Mouse (Mus musculus) kidney, postnatal 25 days (tissue): ENCODE data around the gene Otc.

ENCODE experiments used
- DNase-seq, 2 experiments: peaks; one replicate each; pipeline ENCODE4 v3.0.0; 2021; ENCODE audit warnings: mixed read lengths in 2 of 2

Otc gene

DNA sequence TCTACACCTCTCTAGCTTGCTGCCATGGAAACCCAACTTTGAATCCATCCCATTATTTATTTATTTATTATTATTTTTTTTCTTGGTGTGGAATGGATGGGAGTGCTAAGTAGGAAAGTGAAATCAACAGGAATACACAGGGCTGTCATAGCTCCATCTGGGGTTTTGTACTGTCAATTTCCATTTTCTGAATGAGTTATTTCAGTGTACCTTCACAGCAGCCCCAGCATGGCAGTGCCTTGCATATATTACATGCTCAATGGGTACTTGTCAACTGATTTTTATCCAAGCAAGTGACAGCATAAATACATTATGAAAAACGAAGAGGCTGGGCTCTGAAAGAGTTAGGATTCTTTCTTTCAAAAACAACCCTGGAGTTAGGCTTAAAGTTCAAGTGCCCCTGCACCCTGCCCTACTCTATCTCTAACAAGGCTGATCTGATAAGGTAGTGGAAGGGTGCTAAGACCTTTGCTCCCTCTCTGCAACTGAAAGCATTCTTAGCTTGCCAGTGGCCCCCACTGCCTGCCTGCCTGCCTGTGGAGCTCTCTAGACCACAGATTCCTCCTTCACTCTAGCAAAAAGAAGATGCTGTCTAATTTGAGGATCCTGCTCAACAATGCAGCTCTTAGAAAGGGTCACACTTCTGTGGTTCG, at the start of gene Otc:
Gene Otc (plus strand): TSS at position 454 of the 653 bp plus-strand sequence.
- DNase-seq: no peak

DNA sequence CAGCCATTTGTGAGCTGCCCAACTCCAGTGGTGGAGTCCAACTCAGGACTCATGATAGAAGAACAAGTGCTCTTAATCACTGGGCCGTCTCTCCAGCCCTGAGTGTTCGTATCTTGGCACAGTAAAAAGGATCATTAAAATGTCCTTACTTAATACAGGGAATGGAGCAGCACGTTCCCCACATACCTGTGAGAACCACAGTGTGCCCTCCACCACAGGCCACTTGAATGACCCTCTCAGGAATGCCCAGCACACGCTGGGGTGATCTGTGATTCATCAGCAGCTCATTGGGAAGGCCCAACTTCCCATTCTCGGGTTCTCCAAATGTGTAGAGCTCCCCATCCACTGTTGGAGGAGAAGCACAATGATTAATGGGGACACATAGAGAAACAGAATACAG, 46.2 kb upstream of the Otc start:
- no peak for DNase-seq

DNA sequence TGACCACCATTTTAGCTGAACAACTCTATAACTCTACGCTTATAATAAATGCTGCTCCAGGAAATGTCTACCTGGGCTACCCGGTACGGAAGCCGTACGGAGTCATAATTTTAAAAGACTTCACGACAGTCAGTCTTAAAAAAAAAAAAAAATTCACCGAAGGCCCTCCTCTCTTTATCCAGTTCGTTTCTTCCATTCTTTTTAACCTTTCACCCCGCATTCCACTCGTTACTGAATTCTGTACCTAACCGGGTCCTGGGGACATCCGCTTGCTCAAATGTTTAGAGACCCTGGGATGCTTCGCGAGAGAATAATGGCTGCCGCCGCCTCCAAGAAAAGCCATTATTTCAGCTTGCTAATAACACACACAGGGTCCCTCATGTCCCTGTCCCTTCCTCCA, 36.1 kb upstream of the Otc start:
- peak; percentile 39 to 71 for DNase-seq

DNA sequence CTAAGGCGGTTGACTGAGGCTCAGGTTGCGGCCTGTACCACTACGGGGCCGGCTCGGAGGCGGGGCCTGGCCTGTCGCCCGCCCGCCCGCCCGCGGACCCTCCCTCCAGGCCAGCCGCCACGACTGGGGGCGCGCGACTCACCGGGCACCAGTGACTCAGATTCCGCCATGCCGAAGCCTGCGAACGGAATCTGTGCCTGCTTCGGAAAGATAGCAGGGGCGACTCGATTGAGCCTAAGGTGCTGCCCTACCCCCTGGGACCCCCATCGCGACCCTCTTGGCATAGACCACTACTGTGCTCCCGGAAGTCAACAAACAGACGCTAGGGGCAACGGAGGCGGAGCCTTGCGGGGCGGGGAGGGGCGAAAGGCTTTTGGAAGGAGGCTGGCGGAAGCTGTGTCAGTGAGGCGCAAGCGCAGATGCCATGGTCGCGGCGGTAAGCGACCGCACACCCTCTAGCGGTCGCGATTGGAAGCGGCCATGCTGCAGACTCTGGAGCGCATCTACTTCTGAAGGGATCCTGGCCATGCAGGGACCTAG, 35.6 kb upstream of the Otc start, which contains the start of gene Rpgr:
Gene Rpgr (minus strand): TSS at position 511 of the 540 bp plus-strand sequence.
- DNase-seq: peak; percentile 92 to 94

DNA sequence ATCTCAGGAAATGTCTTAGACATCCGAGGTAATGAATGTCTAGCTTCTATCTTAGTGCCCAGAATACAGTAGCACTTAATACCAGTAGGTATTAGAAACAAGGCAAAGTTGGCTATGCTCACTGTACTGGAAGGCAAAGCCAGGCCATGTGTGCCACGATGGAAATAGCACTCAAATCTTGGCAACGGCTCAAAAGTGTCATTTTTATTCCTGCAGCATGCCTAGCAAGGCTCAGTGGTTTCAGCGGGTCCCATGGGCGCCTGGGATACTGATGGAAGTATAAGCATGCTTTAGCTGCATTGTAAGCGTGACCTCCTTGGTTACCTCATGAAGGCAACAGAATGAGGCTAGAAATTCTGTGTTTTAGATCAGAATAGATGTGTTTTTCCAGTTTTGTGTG, 32.8 kb upstream of the Otc start:
- DNase-seq: no peak

DNA sequence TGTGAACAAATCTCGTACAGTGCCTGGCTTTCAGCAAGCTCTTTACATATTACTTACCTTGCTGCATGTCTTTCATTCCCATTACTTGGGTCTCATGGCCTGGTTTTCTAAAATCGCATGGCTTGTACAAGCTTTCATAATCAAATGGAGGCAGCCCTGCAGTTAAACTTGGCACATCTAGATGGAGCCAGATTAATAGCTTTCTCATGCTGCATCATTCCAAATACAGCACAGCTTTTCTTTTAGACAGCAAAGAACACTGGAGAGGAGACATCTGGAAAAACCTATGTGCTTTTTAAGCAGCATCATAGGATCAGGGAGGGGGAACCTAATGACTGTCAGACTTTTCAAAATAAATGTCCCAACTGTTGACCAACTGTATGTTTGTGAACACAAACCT, 19.1 kb upstream of the Otc start:
- no peak for DNase-seq

DNA sequence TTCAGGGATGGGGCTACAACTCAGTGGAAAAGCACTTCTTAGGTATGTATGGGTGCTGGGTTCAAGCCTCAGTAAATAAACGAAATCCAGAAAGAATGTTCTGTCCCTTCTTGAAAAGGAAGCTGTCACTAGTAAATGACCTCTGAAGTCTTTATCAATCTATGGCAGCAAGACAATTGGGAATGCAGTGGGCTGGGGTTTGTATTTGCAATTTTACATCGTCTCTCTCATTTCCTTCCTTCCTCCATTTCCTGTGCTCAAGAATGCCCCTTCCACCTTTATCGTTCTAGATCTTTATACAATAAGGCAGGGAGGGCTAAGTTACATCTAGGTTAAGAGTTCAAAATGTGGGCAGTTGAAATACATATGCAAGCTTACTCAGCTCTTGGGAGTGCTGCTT, 17.5 kb upstream of the Otc start:
- DNase-seq: no peak

DNA sequence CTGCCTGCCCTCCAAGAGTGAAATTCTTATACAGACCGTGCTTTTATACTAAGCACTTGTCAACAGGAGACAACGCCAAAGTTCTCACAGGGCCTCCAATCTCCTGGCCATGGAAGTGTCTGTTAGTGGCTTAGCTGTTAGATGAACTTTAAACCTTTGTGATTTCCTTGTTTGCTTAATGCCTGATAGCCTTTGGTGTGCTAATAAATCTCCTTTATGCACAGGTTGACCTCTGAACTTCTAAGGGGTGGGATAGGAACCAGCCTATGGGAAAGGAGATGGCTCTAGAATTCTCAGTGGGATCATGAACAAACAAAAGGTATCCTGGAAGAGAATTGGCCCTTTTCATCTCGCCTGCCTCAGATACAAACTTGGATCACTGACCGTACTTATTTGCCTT, 12.6 kb upstream of the Otc start:
- DNase-seq: no peak

DNA sequence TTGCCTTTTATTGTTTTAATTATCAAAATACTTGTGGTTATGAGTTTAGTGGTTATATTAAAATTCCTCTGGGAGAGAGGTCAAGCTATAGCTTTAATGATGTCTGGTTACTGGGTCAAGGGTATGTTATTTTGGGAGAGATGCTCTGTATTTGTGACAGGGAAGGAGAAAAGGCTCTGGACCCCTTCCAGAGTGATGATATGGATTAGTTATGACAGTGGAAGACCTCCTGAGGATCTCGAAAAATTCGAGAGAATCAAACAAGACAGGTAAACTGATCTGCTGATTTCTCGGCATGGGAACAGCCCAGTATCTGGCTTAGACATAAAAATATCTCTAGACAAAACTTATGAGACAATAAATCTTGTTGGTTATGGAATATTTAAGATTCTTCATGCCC, 8.2 kb upstream of the Otc start:
- no peak for DNase-seq

DNA sequence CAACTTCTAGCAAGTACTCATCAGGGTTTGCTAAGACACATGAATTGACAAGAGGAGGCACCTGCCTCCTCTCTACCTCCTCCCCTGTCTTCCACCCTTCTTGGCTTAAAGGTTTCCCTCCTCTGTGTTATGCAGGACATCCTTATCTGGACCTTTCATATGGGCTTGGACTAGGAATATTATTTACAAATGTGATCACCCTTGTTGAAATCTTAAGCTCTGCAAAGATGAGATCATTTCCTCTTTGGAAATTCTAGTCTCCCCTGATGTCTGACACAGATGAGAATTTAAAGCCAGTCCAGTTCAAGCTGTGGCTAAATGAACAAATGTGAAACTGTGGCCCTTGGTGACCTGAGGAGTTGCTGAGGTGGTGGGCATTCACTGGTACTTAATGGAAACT, 748 bp upstream of the Otc start:
- no peak for DNase-seq

DNA sequence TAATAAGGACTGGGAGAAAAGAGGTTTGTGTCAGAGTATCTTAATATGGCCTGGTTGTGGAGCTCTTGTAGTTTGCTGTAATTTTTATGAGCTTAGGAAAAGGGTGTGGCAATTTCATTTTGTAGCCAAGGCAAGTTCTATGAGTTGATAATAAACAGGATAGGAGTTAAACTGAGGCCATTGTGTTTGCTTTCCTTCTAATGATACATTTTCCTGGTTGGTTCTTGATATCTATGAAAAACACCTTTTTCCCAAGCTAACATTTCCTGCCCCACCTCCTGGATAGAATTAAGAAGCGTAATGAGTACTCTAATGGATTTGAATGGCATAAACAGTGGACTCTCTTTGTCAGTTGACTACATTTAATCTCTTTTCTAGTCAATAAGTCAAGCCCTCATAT, 5.7 kb downstream of the Otc start:
- no peak for DNase-seq

DNA sequence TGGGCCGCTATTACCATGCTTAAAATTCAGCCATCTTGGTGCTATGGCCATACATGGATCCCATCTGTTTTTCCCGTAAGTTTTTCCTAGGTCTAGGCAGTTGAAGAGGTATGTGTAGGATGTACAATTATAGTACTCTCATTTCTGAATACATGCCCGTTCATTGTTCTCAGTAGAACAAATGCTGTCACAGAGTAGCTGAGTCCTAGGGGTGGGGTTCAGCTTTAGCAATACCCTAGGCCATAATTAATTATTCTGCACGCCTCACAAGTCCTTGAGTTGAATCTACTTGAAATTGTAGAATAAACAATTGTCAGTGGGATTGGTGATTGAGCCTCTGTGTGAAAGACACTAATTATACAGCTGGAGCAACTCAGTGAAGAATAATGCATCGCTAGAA, 6.2 kb downstream of the Otc start:
- DNase-seq: no peak

DNA sequence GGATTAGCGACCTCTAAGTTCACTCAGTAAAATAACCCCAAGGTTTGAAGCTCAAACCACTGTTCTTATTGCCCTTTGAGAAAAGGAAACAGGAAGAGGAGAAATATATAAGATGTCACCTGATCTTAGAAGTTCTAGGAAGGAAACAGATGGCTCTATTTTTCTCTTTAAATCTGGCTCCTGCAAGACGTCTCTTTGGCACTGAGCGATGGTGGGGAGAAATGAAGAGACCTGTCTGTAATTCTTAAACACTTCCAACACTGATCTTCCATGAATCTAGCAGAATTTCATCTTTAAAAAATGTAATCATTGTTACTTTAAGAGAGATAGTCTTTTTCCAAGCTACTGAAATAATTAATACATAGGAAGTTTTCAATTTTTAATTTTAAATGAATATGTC, 16.2 kb downstream of the Otc start:
- DNase-seq: no peak

DNA sequence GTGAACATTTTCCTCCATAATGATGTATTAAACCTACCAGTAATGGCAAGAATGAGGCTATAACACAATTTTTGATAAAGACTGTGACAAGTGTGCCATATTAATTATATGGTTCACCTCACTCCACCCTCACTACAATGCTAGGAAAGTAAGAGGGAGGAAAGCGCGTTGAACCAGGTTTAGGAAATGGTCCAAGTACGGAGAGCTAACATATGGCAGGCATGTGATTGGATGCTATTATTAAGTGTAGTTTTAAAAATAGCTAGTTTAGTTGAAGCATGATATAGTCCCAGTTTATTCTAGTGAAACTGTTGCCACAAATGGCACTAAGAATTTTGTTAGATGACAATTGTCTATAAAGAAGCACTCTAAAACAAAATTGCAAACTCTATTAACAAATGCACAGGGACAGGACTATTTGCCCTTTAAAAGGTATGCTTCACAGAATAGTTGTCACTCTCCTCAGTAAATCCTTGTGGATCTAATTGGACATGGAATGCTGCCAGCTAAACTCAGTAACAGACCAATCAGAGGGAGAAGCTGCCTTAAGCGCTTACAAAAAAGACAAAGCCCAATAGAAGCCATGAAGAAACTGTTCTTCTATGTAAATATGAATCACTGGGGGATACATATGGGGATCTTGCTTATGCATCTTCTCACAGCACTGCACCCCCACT, 16.8 kb downstream of the Otc start:
- DNase-seq: no peak

DNA sequence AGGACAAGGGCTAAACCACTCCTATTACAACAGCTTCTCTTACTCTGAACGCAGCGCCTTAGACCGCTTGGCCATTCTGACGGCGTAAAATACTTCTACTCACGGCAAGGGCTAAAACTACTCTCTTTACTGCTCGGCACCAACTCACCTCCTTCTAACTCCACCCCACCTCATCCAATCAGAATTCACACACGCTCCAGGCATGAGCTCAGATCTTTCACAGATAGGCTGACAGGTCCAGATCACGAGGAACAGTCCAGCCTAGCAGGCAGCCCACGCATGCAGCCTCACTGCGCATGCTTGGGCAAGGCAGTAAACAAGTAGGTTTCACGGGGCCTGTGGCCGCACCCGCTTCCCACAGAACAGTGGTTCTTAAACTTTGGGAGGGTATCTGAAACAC, 45.2 kb downstream of the Otc start:
- no peak for DNase-seq

DNA sequence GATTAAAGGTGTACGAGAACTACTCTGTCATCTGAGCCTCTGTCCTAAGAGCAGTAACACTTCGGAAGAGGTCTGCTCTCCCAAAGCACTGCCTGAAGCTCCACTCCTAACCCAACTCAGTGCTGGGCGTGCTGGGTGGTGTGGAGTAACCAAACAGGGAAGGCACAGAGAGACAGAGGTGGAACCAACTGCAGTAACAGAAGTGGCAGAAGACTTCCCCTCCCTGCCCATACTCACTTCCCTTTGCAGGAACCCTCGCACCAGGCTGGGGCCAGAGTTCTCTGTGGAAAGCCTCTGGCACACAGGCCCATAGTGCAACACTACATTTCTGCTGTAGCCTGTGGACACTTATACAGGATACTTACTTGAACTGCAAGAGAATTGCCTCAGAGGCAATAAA, 66.1 kb downstream of the Otc start:
- no peak for DNase-seq

DNA sequence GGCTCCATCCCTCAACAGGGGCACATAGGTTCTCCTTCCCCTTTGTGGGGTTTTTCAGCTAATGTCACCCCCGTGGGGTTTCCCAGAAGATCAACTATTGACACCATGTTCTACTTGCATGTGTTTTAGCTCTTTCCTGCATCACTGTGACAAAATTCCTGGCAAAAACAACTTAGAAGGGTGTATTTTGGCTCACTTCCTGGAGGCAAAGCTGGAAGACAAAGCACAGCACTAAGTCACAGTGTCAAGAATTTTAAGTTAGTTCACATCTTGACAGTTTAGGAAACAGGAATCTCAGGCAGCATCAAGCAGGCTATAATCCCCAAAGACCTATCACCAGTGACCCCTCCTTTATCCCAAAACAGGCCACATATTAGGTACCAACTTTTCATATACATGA, 78.1 kb downstream of the Otc start:
- DNase-seq: no peak

DNA sequence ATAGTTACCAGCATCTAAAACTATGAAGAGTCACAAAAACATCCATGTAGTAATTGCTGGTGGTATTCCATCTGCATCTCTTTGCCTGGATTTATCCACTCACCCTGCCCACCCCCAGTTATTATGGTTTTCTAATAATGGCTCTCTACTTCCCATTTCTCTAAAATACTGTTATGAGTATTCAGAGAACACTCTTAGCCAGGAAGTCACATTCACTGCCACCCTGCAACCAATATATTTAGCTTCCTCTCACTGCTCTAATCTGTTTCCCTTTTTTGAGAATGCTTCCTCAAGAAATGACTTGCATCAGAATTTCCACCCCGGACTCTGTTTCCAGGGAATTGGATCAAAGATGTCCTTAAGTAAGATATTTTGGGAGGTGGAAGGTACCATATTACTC, 79.6 kb downstream of the Otc start:
- no peak for DNase-seq

DNA sequence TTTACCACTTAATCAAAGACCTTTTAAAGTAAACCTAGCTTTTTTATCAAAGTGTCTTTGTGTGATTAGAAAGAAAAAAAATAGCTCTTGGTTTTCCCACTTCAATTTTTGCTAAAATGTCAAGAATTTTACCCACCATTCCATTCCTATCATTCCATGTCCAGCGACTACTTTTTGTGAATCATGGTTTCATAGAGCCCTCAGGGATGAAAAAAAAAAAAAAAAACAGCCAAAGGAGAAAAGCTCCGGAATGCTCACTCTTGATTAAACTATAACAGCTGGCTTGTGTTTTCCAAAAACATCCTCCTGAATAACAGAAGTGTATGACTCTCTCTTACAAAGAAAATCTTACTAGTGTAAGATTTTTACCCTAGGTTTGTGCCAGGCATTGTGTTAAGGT, 84.7 kb downstream of the Otc start:
- no peak for DNase-seq

DNA sequence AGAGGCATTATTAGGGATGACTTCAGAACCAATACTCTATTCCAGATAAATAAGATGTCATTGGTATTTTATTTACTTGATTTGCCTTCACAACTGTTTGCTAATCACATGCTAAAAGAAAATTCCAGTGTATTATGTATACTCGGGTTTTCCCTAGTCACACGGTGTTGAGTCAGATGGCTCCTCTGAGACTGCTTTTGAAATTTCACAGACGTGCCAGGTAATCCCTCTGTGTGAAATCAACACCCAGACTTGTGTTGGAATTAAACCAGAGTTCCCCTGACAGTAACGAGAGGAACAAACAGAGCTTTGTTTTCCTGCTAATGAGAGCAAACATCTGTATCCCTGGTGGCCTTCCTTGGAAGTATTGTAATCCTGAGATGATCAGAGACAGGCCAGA, 103.8 kb downstream of the Otc start:
- DNase-seq: no peak
